Mouse (Mus musculus): ENCODE data around the gene Pifo.

Pifo gene

DNA sequence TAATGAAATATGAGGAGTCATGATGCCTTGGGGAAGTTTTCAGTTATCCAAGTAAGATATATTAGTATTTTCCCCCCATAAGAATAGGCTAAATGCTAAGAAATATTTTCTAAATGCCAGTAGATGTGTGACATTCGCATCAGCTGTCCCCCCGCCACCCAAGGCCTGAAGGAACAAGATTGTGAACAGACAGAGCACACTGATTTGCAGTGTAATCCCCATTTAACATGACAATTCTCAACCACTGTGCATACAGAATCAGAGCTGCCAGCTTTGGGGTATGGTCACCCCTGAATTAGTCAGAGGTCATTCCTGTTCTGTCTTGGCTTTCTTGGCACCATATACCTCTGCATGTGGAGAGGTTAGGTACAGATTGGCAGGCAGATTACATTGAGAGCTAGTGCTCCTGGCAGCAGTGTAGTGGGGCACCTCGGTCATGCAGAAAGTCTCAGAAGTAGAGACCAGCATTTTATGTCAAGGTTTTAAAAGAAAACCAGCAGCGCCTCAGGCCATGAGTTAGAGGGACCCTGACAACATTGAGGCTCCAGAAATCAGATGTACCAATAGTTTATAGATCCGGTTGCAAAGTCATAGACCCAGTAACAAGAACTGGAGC, 42.5 kb downstream of the Pifo start:
- Histone ChIP-seq H3K27me3 (ENCODE audit: control insufficient read depth, insufficient read depth, low read length, poor library complexity, severe bottlenecking) (no peaks in the 10 kb centered on the region), H3K36me3 (ENCODE audit: control insufficient read depth, insufficient read depth, low read length, poor library complexity, severe bottlenecking) (no peaks in the 10 kb centered on the region; the same call in 1 of the 2 replicates)
- DNase-seq (ENCODE audit: low read depth, low spot score): no peak

DNA sequence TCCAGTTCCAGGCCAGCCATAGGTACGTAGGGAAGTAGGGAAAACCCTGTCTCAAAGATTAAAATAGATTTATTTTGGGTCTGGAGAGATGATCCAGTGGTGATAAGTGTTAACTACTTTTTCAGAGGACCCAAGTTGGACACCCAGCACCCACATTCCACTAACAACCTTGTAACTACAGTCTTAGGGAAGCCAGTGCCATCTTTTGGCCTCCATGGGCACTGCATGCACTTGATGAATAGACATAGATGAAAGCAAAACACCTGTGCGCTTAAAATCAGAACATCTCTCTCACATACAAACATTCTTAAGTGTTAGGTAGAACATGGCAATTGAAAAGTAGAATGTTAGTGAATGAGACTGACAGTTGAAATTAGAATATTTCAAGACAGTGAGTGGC, 53.7 kb downstream of the Pifo start:
- H3K36me3 ChIP-seq (ENCODE audit: control insufficient read depth, insufficient read depth, low read length, poor library complexity, severe bottlenecking): peaks cover 14% of the 10 kb centered on the region
- no peaks in the 10 kb centered on the region for H3K27me3 ChIP-seq (ENCODE audit: control insufficient read depth, insufficient read depth, low read length, poor library complexity, severe bottlenecking)
- DNase-seq (ENCODE audit: low read depth, low spot score): peak; percentile 48

DNA sequence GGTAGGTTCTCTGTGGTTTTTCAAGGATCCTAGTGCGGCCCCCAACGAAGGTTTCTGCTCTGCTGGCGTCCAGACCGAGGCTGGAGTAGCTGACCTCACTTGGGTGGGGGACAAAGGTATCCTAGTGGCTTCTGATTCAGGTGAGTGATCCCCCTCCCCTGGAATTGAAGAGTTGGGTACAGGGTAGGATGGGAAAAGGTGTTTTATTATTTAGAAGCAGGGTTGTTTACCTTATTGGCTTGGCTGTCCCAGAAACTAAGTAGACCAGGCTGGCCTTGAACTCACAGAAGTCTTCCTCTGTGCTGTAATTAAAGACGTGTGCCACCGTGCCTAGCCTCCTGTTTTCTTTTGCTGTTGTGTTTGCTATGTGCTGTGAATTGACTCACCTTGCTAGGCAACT, 54.4 kb downstream of the Pifo start, which contains the start of gene Atp5f1:
TSS of gene Atp5f1 (minus strand) at position 101 of the 400 bp plus-strand sequence.
- DNase-seq (ENCODE audit: low read depth, low spot score): peak; percentile 5
- Histone ChIP-seq H3K27me3 (ENCODE audit: control insufficient read depth, insufficient read depth, low read length, poor library complexity, severe bottlenecking) (no peaks in the 10 kb centered on the region), H3K36me3 (ENCODE audit: control insufficient read depth, insufficient read depth, low read length, poor library complexity, severe bottlenecking) (peaks cover 11% of the 10 kb centered on the region)

DNA sequence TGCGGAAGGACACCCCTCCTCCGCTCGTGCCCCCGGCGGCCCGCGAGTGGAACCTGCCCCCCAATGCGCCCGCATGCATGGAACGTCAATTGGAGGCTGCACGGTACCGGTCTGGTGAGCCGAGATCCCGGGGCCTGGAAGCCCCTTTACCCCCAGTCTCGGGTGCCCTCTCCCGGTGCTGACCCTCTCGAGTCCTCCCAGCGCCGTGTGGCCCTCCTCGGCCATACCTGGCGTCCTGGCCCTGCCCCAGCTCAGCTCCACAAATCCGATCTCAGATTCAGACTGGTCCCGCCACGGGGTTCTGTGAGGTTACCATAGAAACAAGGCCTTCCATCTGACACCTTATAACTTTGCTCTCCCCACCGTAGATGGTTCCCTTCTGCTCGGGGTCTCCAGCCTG, 54.9 kb downstream of the Pifo start:
- DNase-seq (ENCODE audit: low read depth, low spot score): no peak
- Histone ChIP-seq H3K27me3 (ENCODE audit: control insufficient read depth, insufficient read depth, low read length, poor library complexity, severe bottlenecking) (no peaks in the 10 kb centered on the region), H3K36me3 (ENCODE audit: control insufficient read depth, insufficient read depth, low read length, poor library complexity, severe bottlenecking) (peaks cover 10% of the 10 kb centered on the region)

DNA sequence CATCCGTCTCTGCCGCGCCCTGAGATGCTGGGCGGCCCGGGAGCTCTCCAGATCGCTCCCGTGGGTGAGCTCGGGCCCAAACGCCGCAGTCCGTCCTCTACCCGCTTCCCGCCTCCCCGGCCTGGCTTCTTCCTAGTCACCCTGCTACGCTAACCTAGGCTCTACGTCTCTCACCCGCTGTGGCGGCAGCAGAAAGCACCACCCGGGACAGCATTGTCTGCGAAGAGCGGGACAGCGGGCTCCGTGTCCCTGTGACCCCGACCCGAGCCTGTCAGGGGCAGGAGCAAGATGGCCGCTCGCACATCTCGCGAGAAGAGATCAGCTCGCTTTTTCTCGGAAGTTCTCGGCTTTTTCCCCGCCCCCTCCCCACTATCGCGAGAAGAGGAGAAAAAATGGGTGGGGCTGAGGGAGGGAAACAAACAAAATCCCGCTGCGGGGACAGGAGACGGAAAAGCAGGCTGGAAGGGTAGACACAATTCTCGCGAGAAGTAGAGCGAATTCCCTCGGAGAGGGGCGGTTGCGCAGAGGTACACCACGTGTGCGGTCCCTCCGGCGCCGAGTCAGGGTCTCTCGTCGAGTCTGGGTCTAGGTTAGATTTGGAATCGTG, 55.4 kb downstream of the Pifo start, which contains the start of gene Wdr77:
TSS of gene Wdr77 (plus strand) at position 396 of the 607 bp plus-strand sequence.
- H3K27me3 ChIP-seq (ENCODE audit: control insufficient read depth, insufficient read depth, low read length, poor library complexity, severe bottlenecking): no peaks in the 10 kb centered on the region
- peak; percentile 99 for DNase-seq (ENCODE audit: low read depth, low spot score)
- peaks cover 10% of the 10 kb centered on the region for H3K36me3 ChIP-seq (ENCODE audit: control insufficient read depth, insufficient read depth, low read length, poor library complexity, severe bottlenecking)

DNA sequence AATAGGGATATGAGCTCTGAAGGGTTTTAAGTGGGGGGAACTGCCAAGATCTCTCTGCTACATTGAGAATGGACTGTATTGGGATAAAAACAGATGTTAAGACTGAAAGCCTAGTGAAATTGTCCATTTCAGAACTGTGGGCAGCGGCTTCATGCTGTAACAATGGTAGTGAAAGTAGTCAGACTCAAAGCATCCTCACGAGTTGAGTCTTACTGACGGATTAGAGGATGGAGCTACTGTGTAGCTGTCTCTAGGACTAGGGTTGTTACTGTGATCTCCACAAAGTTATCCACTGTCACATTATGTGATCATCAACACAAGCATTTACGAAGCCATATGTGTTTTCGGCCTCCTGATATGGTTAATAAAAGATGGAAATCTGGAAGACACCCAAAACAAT, 56.2 kb downstream of the Pifo start:
- Histone ChIP-seq H3K36me3 (ENCODE audit: control insufficient read depth, insufficient read depth, low read length, poor library complexity, severe bottlenecking) (peaks cover 8% of the 10 kb centered on the region), H3K27me3 (ENCODE audit: control insufficient read depth, insufficient read depth, low read length, poor library complexity, severe bottlenecking) (no peaks in the 10 kb centered on the region)
- DNase-seq (ENCODE audit: low read depth, low spot score): no peak

DNA sequence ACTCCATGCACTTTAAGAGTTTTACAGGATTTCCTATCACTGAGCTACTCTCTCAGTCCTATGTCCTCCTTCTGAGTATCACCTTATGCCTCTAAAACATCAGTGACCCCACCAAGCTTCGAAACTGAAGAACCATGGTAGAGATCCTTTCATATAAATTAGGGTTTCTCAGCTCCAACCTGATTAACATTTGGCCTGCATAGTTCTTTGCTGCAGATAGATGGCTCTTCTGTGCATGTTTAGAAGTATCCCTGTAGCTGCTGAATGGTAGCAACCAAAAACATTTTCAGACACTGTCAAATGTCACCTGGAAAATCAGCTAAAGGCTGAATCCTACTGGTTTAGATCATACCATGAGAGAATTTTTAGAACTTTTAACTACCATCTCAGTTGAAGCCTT, 57.2 kb downstream of the Pifo start:
- Histone ChIP-seq H3K27me3 (ENCODE audit: control insufficient read depth, insufficient read depth, low read length, poor library complexity, severe bottlenecking) (no peaks in the 10 kb centered on the region), H3K36me3 (ENCODE audit: control insufficient read depth, insufficient read depth, low read length, poor library complexity, severe bottlenecking) (peaks cover 5% of the 10 kb centered on the region; the same call in 1 of the 2 replicates)
- DNase-seq (ENCODE audit: low read depth, low spot score): peak; percentile 23

DNA sequence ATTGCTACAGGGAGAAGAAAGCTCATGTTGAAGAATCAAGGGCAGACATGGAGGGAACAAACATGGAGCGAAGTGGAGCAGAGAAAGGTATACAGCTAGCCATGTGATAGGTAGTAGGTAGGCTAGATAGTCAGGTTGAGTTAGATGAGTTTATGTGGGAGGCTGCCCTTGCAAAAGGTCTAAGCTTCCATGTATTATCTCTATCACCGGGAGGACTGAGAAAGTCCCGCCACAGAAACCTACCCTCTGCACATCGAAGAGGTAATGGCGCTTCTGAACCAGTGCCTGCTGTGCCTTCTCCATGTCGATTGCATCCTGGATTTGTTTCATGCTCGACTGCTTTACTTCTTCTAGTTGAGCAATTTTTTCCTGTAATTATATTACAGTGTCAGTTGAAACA, 63.1 kb downstream of the Pifo start:
- Histone ChIP-seq H3K27me3 (ENCODE audit: control insufficient read depth, insufficient read depth, low read length, poor library complexity, severe bottlenecking) (no peaks in the 10 kb centered on the region), H3K36me3 (ENCODE audit: control insufficient read depth, insufficient read depth, low read length, poor library complexity, severe bottlenecking) (peaks cover 16% of the 10 kb centered on the region; the same call in 1 of the 2 replicates)
- no peak for DNase-seq (ENCODE audit: low read depth, low spot score)

All from splenic B cell, adult 2 months (primary cell).